ENCODE assay signal across 11 mouse cellular contexts in genomic region chr11:60984912-60985558, GRCm38 (mm10). TPM values are rescaled to one million over a fixed set of nuclear protein-coding genes. Genes with fewer than 3 reads are reported as not detected.
A peak's percentile ranks its signal among the peaks of the same experiment; 100 is the strongest.
DNase-seq lines count a peak whose midpoint lies in the region; ATAC-seq and TF ChIP-seq lines count a peak whose summit lies in the region.
"Had no signal": no experiment of that assay in that cellular context is flagged by ENCODE, and none has a peak within 500 bp of the region (broad histone marks: within the 10 kb centered on the region; RNA-seq: fewer than 3 reads in every experiment).

No protein-coding gene starts in this region.

- H3K9ac ChIP-seq in embryonic facial prominence, embryonic 13.5 days = 0 out of 2 replicates have a peak overlapping the region, but pooled peaks have one; percentile 27
- no peak overlapping the region for H3K9ac ChIP-seq in lung, postnatal 0 days (replicated peaks; ENCODE audit: low read depth)

- ATAC-seq in embryonic facial prominence, embryonic 13.5 days (ENCODE audit: insufficient number of reproducible peaks, insufficient read depth, low FRiP score, low TSS enrichment, low read depth) = no peak
- ATAC-seq in lung, postnatal 0 days = no peak

- DNase-seq in embryonic facial prominence, embryonic 10.5 days (ENCODE audit: low spot score) = no peak
- DNase-seq in lung, postnatal 10 days = peak; percentile 22
- no peak for DNase-seq in lung, postnatal 0 days (ENCODE audit: low spot score)
- peak; percentile 82 for DNase-seq in gastrocnemius, adult 2 months
- DNase-seq in layer of hippocampus, postnatal 14 days (ENCODE audit: low spot score in 2 of 2) = peak; percentile 30 to 57
- DNase-seq in liver = no peak
- no peak for DNase-seq in urinary bladder, postnatal 25 days (ENCODE audit: low spot score)
- DNase-seq: thymus, postnatal 36 days had no signal

- no peak for TF ChIP-seq EP300 in lung, postnatal 0 days (IDR thresholded peaks at IDR 0.05)

- no peak overlapping the region for H3K4me3 ChIP-seq in embryonic facial prominence, embryonic 13.5 days
- H3K4me3 ChIP-seq in embryonic facial prominence, embryonic 10.5 days = no peak overlapping the region
- no peak overlapping the region for H3K4me3 ChIP-seq in lung, postnatal 0 days (ENCODE audit: low read depth, low read length)
- H3K4me3 ChIP-seq in gastrocnemius, adult 2 months = peak overlapping the region; percentile 65
- H3K4me3 ChIP-seq: erythroblast, embryonic 14.5 days had no signal

- H3K4me1 ChIP-seq in embryonic facial prominence, embryonic 13.5 days = peaks cover 10% of the 10 kb centered on the region; the same call in 1 of the 2 replicates
- H3K4me1 ChIP-seq in embryonic facial prominence, embryonic 10.5 days = peaks cover 11% of the 10 kb centered on the region; the same call in 1 of the 2 replicates
- no peaks in the 10 kb centered on the region for H3K4me1 ChIP-seq in lung, postnatal 0 days (ENCODE audit: insufficient read depth, low read depth, low read length)

- H3K27me3 ChIP-seq in embryonic facial prominence, embryonic 13.5 days = no peaks in the 10 kb centered on the region
- H3K27me3 ChIP-seq in embryonic facial prominence, embryonic 10.5 days (replicated peaks; ENCODE audit: low read depth, poor library complexity, severe bottlenecking) = no peaks in the 10 kb centered on the region
- no peaks in the 10 kb centered on the region for H3K27me3 ChIP-seq in lung, postnatal 0 days (replicated peaks; ENCODE audit: insufficient read depth, low read length)

- intact Hi-C loops in gastrocnemius, adult 2 months (cut with DNase I) = loop anchor here (2.0 kb wide), 1 partner anchor 36 kb away; no protein-coding TSS in a partner anchor

- H3K4me2 ChIP-seq in embryonic facial prominence, embryonic 13.5 days = no peak overlapping the region
- H3K4me2 ChIP-seq in lung, postnatal 0 days (replicated peaks; ENCODE audit: low read depth, low read length) = no peak overlapping the region

- no peaks in the 10 kb centered on the region for H3K9me3 ChIP-seq in embryonic facial prominence, embryonic 13.5 days
- H3K9me3 ChIP-seq in embryonic facial prominence, embryonic 10.5 days = no peaks in the 10 kb centered on the region
- no peaks in the 10 kb centered on the region for H3K9me3 ChIP-seq in lung, postnatal 0 days (ENCODE audit: low read length)

- H3K36me3 ChIP-seq in embryonic facial prominence, embryonic 13.5 days = no peaks in the 10 kb centered on the region
- H3K36me3 ChIP-seq in embryonic facial prominence, embryonic 10.5 days (replicated peaks) = no peaks in the 10 kb centered on the region
- H3K36me3 ChIP-seq in lung, postnatal 0 days (ENCODE audit: insufficient read depth, low read length) = no peaks in the 10 kb centered on the region

- H3K27ac ChIP-seq in embryonic facial prominence, embryonic 13.5 days = no peak overlapping the region
- H3K27ac ChIP-seq in embryonic facial prominence, embryonic 10.5 days (replicated peaks) = no peak overlapping the region
- H3K27ac ChIP-seq in lung, postnatal 0 days (ENCODE audit: low read length) = no peak overlapping the region
- peak overlapping the region; percentile 93 for H3K27ac ChIP-seq in gastrocnemius, adult 2 months
- H3K27ac ChIP-seq: macrophage had no signal

- WGBS in embryonic facial prominence, embryonic 13.5 days = 53% methylated on average over 13 of the region's 13 CpGs
- WGBS in embryonic facial prominence, embryonic 10.5 days = 58% methylated on average over 13 of the region's 13 CpGs
- 67% methylated on average over 13 of the region's 13 CpGs for WGBS in lung, postnatal 0 days

- TF ChIP-seq CTCF in lung, postnatal 0 days (IDR thresholded peaks at IDR 0.05) = no peak
- TF ChIP-seq CTCF in gastrocnemius, adult 2 months (IDR thresholded peaks at IDR 0.05) = no peak

RNA-seq across cellular contexts. Expression of gene Kcnj12, which starts 37.3 kb away (rescaled TPM):
- polyA plus RNA-seq in embryonic facial prominence, embryonic 13.5 days (2015; fragmentation: Nextera tagmentation; extraction: Ambion mirVana) = 0.20 and 0.21 TPM in 2 replicates
- polyA plus RNA-seq in embryonic facial prominence, embryonic 10.5 days (2016; fragmentation: Nextera tagmentation; extraction: Ambion mirVana) = 2.2 and 2.5 TPM in 2 replicates
- polyA plus RNA-seq in lung, postnatal 0 days (2015; fragmentation: Nextera tagmentation; extraction: Ambion mirVana) = 0.33 and 0.61 TPM in 2 replicates
- 10 to 100 TPM; 50.4 to 65.8 TPM for total RNA-seq in gastrocnemius, adult 2 months (2021)
- total RNA-seq in layer of hippocampus, postnatal 14 days (2021) = 1 to 10 TPM; 7.1 to 8.0 TPM
- polyA plus RNA-seq: macrophage had no signal

RNA-seq across cellular contexts. Expression of gene Map2k3, which starts 53.2 kb away (rescaled TPM):
- 92.1 and 92.2 TPM in 2 replicates for polyA plus RNA-seq in embryonic facial prominence, embryonic 13.5 days (2015; fragmentation: Nextera tagmentation; extraction: Ambion mirVana)
- polyA plus RNA-seq in embryonic facial prominence, embryonic 10.5 days (2016; fragmentation: Nextera tagmentation; extraction: Ambion mirVana) = 79.7 and 87.1 TPM in 2 replicates
- 97.1 and 106 TPM in 2 replicates for polyA plus RNA-seq in lung, postnatal 0 days (2015; fragmentation: Nextera tagmentation; extraction: Ambion mirVana)
- 100 to 1,000 TPM; 136 to 159 TPM for total RNA-seq in gastrocnemius, adult 2 months (2021)
- 10 to 100 TPM; 12.8 to 17.0 TPM for total RNA-seq in layer of hippocampus, postnatal 14 days (2021)

Comparison
In these comparisons a context has a peak if more than half of its experiments do, and no peak if none do; other contexts are left out.
1. DNase-seq: peak in lung, postnatal 10 days (single experiment), gastrocnemius, adult 2 months (single experiment) and layer of hippocampus, postnatal 14 days (2 of 2); none in embryonic facial prominence, embryonic 10.5 days (single experiment), lung, postnatal 0 days (single experiment), liver (single experiment) and urinary bladder, postnatal 25 days (single experiment).